Mouse (Mus musculus): Measurements from ENCODE around the gene Hebp1. TPM values are rescaled to one million over a fixed set of nuclear protein-coding genes. Genes with fewer than 3 reads are reported as not detected.

Gene Hebp1
- polyA plus RNA-seq, 1 experiment from 2014 or later: 45.1 TPM

- Histone ChIP-seq H3K9ac (no peak overlapping the region), H3K4me2 (replicated peaks) (no peak overlapping the region), H3K27me3 (replicated peaks) (no peaks in the 10 kb centered on the region), H3K4me3 (replicated peaks) (no peak overlapping the region), H3K27ac (no peak overlapping the region), H3K9me3 (no peaks in the 10 kb centered on the region), H3K4me1 (replicated peaks) (0 out of 2 replicates have a peak, but pooled peaks cover 3% of the 10 kb centered on the region), H3K36me3 (no peaks in the 10 kb centered on the region)
- WGBS: 76% methylated on average over 3 of the region's 3 CpGs
- ATAC-seq: no peak
Measured at GRCm38 (mm10) chr6:135169246-135169645, 28.6 kb downstream of the Hebp1 start.

GRCm38 (mm10) chr6:135168471-135168870 lies 29.4 kb downstream of the Hebp1 start:
- 81% methylated on average over 6 of the region's 6 CpGs for WGBS
- Histone ChIP-seq H3K4me2 (replicated peaks) (peak overlapping the region; percentile 90), H3K4me3 (replicated peaks) (peak overlapping the region; percentile 64), H3K4me1 (replicated peaks) (0 out of 2 replicates have a peak, but pooled peaks cover 3% of the 10 kb centered on the region), H3K9me3 (no peaks in the 10 kb centered on the region), H3K27ac (peak overlapping the region; percentile 81; the same call in 1 of the 2 replicates), H3K27me3 (replicated peaks) (no peaks in the 10 kb centered on the region), H3K9ac (peak overlapping the region; percentile 75; the same call in 1 of the 2 replicates), H3K36me3 (no peaks in the 10 kb centered on the region)
- ATAC-seq: no peak; the same call in 1 of the 2 replicates

GRCm38 (mm10) chr6:135167380-135168311 lies 30.2 kb downstream of the Hebp1 start:
- Histone ChIP-seq H3K9ac (peak overlapping the region; percentile 75), H3K4me2 (replicated peaks) (peak overlapping the region; percentile 90), H3K27ac (peak overlapping the region; percentile 81), H3K9me3 (no peaks in the 10 kb centered on the region), H3K27me3 (replicated peaks) (no peaks in the 10 kb centered on the region), H3K4me1 (replicated peaks) (0 out of 2 replicates have a peak, but pooled peaks cover 3% of the 10 kb centered on the region), H3K4me3 (replicated peaks) (peak overlapping the region; percentile 64), H3K36me3 (no peaks in the 10 kb centered on the region)
- 3% methylated on average over 46 of the region's 46 CpGs for WGBS
- peak; percentile 95 for ATAC-seq

GRCm38 (mm10) chr6:135166712-135167111 lies 31.1 kb downstream of the Hebp1 start:
- no peaks in the 10 kb centered on the region for H3K9me3 ChIP-seq
- no peak for ATAC-seq
- peak overlapping the region; percentile 90 for H3K4me2 ChIP-seq (replicated peaks)
- no peak overlapping the region for H3K9ac ChIP-seq
- no peak overlapping the region for H3K27ac ChIP-seq
- H3K36me3 ChIP-seq: no peaks in the 10 kb centered on the region
- no peaks in the 10 kb centered on the region for H3K27me3 ChIP-seq (replicated peaks)
- 0 out of 2 replicates have a peak, but pooled peaks cover 3% of the 10 kb centered on the region for H3K4me1 ChIP-seq (replicated peaks)
- WGBS: 64% methylated on average over 5 of the region's 5 CpGs
- peak overlapping the region; percentile 64; the same call in 1 of the 2 replicates for H3K4me3 ChIP-seq (replicated peaks)

GRCm38 (mm10) chr6:135166262-135166661 lies 31.6 kb downstream of the Hebp1 start:
- no peak overlapping the region for H3K27ac ChIP-seq
- H3K27me3 ChIP-seq (replicated peaks): no peaks in the 10 kb centered on the region
- 89% methylated on average over 3 of the region's 3 CpGs for WGBS
- H3K36me3 ChIP-seq: no peaks in the 10 kb centered on the region
- no peak overlapping the region for H3K9ac ChIP-seq
- ATAC-seq: no peak
- H3K9me3 ChIP-seq: no peaks in the 10 kb centered on the region
- H3K4me1 ChIP-seq (replicated peaks): 0 out of 2 replicates have a peak, but pooled peaks cover 3% of the 10 kb centered on the region
- no peak overlapping the region for H3K4me3 ChIP-seq (replicated peaks)
- peak overlapping the region; percentile 90; the same call in 1 of the 2 replicates for H3K4me2 ChIP-seq (replicated peaks)

- no peak for ATAC-seq
- Histone ChIP-seq H3K9me3 (no peaks in the 10 kb centered on the region), H3K9ac (no peak overlapping the region), H3K4me3 (replicated peaks) (no peak overlapping the region), H3K27me3 (replicated peaks) (no peaks in the 10 kb centered on the region), H3K36me3 (no peaks in the 10 kb centered on the region), H3K4me2 (replicated peaks) (no peak overlapping the region), H3K27ac (no peak overlapping the region), H3K4me1 (replicated peaks) (0 out of 2 replicates have a peak, but pooled peaks cover 3% of the 10 kb centered on the region)
- 58% methylated on average over 2 of the region's 2 CpGs for WGBS
Measured at GRCm38 (mm10) chr6:135165706-135166105, 32.1 kb downstream of the Hebp1 start.

GRCm38 (mm10) chr6:135165191-135165590 lies 32.6 kb downstream of the Hebp1 start:
- H3K36me3 ChIP-seq: no peaks in the 10 kb centered on the region
- H3K9ac ChIP-seq: no peak overlapping the region
- 56% methylated on average over 3 of the region's 3 CpGs for WGBS
- no peaks in the 10 kb centered on the region for H3K27me3 ChIP-seq (replicated peaks)
- H3K4me3 ChIP-seq (replicated peaks): no peak overlapping the region
- 0 out of 2 replicates have a peak, but pooled peaks cover 3% of the 10 kb centered on the region for H3K4me1 ChIP-seq (replicated peaks)
- H3K27ac ChIP-seq: no peak overlapping the region
- no peak for ATAC-seq
- H3K4me2 ChIP-seq (replicated peaks): no peak overlapping the region
- H3K9me3 ChIP-seq: no peaks in the 10 kb centered on the region

GRCm38 (mm10) chr6:135162861-135163260 lies 35.0 kb downstream of the Hebp1 start:
- ATAC-seq: no peak
- Histone ChIP-seq H3K36me3 (no peaks in the 10 kb centered on the region), H3K4me1 (replicated peaks) (0 out of 2 replicates have a peak, but pooled peaks cover 3% of the 10 kb centered on the region), H3K9ac (no peak overlapping the region), H3K4me3 (replicated peaks) (no peak overlapping the region), H3K9me3 (no peaks in the 10 kb centered on the region), H3K27me3 (replicated peaks) (no peaks in the 10 kb centered on the region), H3K4me2 (replicated peaks) (no peak overlapping the region), H3K27ac (no peak overlapping the region)
- WGBS: 70% methylated on average over 4 of the region's 4 CpGs

- 84% methylated on average over 3 of the region's 3 CpGs for WGBS
Measured at GRCm38 (mm10) chr6:135162311-135162710, 35.5 kb downstream of the Hebp1 start.

GRCm38 (mm10) chr6:135161356-135161755 lies 36.5 kb downstream of the Hebp1 start:
- H3K4me3 ChIP-seq (replicated peaks): no peak overlapping the region
- no peaks in the 10 kb centered on the region for H3K36me3 ChIP-seq
- H3K4me1 ChIP-seq (replicated peaks): 0 out of 2 replicates have a peak, but pooled peaks cover 3% of the 10 kb centered on the region
- H3K4me2 ChIP-seq (replicated peaks): no peak overlapping the region
- H3K9ac ChIP-seq: no peak overlapping the region
- H3K9me3 ChIP-seq: no peaks in the 10 kb centered on the region
- 68% methylated on average over 4 of the region's 4 CpGs for WGBS
- ATAC-seq: no peak
- H3K27ac ChIP-seq: no peak overlapping the region
- H3K27me3 ChIP-seq (replicated peaks): no peaks in the 10 kb centered on the region

More at GRCm38 (mm10) chr6:135162311-135162710, 35.5 kb downstream of the Hebp1 start:
- H3K4me2 ChIP-seq (replicated peaks): no peak overlapping the region
- no peak for ATAC-seq
- 0 out of 2 replicates have a peak, but pooled peaks cover 3% of the 10 kb centered on the region for H3K4me1 ChIP-seq (replicated peaks)
- no peaks in the 10 kb centered on the region for H3K36me3 ChIP-seq
- H3K4me3 ChIP-seq (replicated peaks): no peak overlapping the region
- H3K27me3 ChIP-seq (replicated peaks): no peaks in the 10 kb centered on the region
- no peak overlapping the region for H3K9ac ChIP-seq
- H3K27ac ChIP-seq: no peak overlapping the region
- H3K9me3 ChIP-seq: no peaks in the 10 kb centered on the region

GRCm38 (mm10) chr6:135158509-135158908 lies 39.3 kb downstream of the Hebp1 start:
- no peaks in the 10 kb centered on the region for H3K27me3 ChIP-seq (replicated peaks)
- H3K4me1 ChIP-seq (replicated peaks): no peaks in the 10 kb centered on the region
- no peak overlapping the region for H3K9ac ChIP-seq
- no peak overlapping the region for H3K4me2 ChIP-seq (replicated peaks)
- ATAC-seq: no peak
- H3K9me3 ChIP-seq: no peaks in the 10 kb centered on the region
- no peaks in the 10 kb centered on the region for H3K36me3 ChIP-seq
- no peak overlapping the region for H3K4me3 ChIP-seq (replicated peaks)
- WGBS: 67% methylated on average over 4 of the region's 4 CpGs
- H3K27ac ChIP-seq: no peak overlapping the region

- Histone ChIP-seq H3K9ac (no peak overlapping the region), H3K9me3 (no peaks in the 10 kb centered on the region), H3K4me1 (replicated peaks) (no peaks in the 10 kb centered on the region), H3K27ac (no peak overlapping the region), H3K27me3 (replicated peaks) (no peaks in the 10 kb centered on the region), H3K4me3 (replicated peaks) (no peak overlapping the region), H3K36me3 (0 out of 2 replicates have a peak, but pooled peaks cover 3% of the 10 kb centered on the region), H3K4me2 (replicated peaks) (no peak overlapping the region)
- no peak for ATAC-seq
- 63% methylated on average over 4 of the region's 4 CpGs for WGBS
Measured at GRCm38 (mm10) chr6:135157496-135157895, 40.3 kb downstream of the Hebp1 start.
